Mouse (Mus musculus) layer of hippocampus, postnatal 36 days (tissue): Measurements from ENCODE around the gene Hfe. TPM values are rescaled to one million over a fixed set of nuclear protein-coding genes. Genes with fewer than 3 reads are reported as not detected.
"Not testable (repeated sequence)": the region's sequence is repeated elsewhere in the genome, so short reads cannot be mapped to it uniquely, and the experiment has no call there.

Experiments used
- DNase-seq, 2 experiments: peaks; one replicate each; pipeline ENCODE4 v3.0.0; 2022
- microRNA-seq, 2 experiments: library from miRNA; unstranded; fragments of <30 nt; microRNA quantifications; one replicate each; pipeline ENCODE4 v1.2.0; 2021
- total RNA-seq, 2 experiments: library from RNA; stranded (reverse); gene quantifications; 2 replicates each; pipeline ENCODE4 v1.2.3; 2021

Hfe gene
- total RNA-seq, 2 experiments from 2014 or later = 1.7 to 3.0 TPM

- DNase-seq = no peak
Observed at GRCm38 (mm10) chr13:23685966-23686365, 24.7 kb downstream of the Hfe start.

DNA sequence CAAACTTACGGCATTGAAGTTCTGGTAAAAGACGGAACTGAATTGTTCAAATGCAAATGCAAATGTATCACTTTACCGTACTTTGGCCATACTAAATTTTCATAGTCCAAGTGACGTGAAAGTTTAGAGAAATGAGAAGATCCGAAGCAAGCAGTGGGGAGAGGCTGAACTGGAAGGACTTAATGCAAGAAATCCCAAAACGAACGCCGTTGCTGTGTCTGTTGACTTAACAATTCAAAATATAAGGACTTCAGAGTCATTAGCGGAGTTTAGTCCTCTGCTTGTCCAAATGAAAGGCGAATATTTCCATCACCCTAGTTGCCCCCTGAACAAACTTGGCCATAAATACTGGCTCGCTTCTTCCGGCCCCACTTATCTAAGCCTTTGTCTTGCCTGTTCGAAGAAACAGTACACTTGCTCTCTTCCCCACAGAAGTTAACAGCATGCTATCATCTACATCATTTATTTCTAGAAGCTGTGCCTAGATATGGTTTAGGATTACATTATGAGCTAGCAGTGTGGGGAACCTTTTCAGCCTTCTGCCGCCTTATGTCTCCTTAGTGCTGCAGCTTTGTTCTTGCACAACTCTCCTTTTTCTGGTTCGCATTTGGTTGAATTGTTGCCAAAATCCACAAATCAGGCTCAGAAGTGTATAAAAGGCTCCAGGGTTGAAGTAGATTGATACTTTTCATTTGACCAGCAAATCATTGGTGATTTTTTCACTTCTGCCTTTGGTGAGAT lies 25.4 kb downstream of the Hfe start:
- no peak for DNase-seq

DNA sequence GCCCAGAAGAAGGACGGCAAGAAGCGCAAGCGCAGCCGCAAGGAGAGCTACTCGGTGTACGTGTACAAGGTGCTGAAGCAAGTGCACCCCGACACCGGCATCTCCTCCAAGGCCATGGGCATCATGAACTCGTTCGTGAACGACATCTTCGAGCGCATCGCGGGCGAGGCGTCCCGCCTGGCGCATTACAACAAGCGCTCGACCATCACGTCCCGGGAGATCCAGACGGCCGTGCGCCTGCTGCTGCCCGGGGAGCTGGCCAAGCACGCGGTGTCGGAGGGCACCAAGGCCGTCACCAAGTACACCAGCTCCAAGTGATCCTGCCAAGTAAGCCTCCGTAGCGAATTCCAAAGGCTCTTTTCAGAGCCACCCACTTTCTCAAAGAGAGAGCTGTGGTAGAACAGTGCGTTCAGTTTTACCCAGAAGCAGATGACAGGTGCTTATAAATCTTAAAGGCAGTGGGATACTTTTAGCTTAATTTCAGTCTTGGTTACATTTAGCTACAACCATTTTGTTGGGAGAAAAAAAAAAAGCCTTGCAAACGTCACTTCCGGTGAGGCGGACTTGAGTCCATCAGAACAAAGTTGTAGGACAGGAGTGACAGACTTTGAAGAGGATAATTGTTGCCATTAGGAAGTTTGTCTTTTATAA lies 26.2 kb downstream of the Hfe start:
- DNase-seq = peak in 1 of 2 experiments; percentile 24

DNA sequence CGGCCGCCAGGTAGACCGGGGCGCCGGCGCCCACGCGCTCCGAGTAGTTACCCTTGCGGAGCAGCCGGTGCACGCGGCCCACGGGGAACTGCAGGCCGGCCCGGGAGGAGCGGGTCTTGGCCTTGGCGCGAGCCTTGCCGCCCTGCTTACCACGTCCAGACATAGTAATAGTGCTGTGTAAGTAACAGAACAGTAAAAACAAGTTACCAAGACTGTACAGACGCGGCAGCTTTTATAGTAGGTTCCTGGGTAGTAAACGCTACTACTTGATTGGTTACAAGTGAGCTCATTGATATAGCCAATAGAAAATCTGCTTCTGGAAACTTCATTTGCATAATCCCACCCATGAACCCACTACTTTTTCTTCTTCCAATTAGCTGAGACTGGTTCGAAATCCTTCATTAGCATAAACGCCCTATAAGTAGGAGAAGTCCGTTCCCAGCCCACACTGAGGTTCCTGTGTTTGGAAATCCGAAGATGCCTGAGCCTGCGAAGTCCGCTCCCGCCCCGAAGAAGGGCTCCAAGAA lies 26.8 kb downstream of the Hfe start, which contains the start of the genes Hist1h2ac and Hist1h2bc:
Gene Hist1h2ac (minus strand): TSS at position 194 of the 527 bp plus-strand sequence.
Gene Hist1h2bc (plus strand): TSS at position 445 of the 527 bp plus-strand sequence.
- peak; percentile 82 to 83 for DNase-seq

DNA sequence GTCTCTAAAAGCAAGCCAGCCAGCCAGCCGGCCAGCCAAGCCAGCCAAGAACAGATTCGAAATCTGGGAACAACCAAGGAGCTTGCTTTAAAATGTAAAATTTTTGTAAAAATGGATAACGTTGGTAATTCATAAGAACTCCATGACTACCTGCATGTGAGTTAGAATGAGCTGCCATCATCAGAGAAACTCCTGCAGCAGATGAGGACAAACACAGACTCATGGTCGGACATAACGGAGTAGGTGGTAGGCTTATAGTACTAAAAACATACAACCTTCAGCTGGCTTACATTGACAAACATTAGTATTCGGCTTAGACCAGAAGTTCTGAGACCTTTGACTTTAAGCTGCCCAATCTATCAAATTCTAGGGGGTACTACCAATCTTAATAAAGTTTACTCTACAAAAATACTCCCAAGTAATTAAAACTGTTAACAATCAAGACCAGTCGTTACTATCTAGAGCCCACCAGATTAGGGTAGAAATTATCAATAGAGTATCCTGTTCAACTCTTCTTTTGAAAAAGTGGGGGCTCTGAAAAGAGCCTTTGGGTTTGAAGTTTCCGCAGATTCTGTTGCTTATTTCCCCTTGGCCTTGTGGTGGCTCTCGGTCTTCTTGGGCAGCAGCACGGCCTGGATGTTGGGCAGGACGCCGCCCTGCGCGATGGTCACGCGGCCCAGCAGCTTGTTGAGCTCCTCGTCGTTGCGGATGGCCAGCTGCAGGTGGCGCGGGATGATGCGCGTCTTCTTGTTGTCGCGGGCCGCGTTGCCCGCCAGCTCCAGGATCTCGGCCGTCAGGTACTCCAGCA lies 27.5 kb downstream of the Hfe start:
- not testable (repeated sequence) for DNase-seq

GRCm38 (mm10) chr13:23682623-23682946 lies 28.1 kb downstream of the Hfe start:
- DNase-seq = no peak

DNA sequence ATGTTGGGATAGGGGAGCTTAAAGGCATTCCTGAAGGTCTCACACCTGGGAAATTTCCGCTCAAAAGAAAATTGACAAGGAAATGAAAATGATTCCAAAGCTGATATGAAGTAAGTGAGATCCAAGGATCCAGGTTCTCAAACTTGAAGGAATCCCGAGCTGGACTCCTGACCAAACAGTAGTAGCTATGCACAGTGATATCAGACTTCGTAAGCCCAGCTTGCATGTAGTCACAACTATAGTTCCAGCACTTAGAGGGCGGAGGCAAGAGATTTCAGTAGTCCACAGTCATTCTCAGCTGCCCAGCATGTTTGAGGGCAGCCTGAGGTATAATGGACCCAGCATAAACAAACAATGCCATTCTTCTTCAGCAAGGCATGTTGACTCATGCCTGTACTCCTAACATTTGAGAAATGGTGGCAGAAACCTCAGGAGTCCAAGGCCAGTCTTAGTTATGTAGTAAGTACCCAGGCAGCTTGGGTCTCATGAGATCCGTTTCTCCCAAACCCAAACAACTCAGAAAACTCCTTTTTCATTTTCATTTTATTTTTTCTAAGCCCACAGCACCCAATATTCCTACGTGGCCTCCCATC lies 28.6 kb downstream of the Hfe start:
- DNase-seq = no peak

DNA sequence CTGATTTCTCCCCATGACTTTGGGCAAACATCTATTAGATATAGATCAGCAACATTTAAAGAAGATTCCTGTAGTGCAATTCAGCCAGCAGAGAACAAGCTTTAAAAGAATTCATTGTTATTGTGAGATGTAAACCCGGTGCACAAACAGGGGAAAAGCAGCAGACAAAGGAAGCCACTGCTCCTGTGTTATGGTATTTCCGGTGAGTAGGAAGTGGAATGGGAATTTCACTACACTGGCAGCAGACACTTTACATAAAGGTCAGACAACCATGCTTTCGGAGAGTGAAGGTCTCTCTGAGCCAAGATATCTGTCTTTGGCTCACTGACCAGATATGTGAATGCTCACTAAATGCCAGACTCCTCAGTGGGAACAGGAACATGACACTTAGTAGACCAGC lies 48.1 kb downstream of the Hfe start:
- DNase-seq = no peak

DNA sequence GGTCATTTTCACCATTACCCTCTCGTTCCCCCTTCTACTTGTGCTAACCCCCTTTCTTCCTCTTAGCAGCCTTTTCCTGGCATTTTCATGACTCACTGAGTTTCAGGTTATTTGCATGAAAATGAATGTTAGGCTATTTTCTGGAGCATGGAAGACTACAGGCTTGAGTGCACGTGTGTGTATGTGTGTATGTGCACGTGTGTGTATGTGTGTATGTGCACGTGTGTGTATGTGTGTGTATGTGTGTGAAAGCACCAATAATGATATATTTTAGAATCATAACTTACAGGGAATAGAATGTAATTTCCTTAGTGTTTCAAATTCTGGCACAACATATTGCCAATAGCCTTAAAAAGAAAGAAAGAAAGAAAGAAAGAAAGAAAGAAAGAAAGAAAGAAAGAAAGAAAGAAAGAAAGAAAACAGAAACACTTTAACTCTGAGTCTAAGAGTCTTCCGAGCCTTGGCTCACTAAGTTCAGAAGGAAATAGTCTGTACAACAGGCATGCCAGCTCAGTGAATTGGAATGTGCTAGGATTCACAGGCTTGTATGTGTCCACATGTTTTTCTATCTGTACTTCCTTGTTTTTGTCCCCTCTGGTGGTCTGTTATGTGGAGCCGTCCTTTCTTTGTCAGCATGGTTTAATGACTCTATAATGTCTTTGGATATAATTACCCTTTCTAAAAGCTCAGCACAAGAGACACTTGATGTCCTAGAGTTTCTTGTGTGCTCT lies 50.9 kb downstream of the Hfe start:
- DNase-seq = no peak

Small RNA genes within 50 kb of the gene (microRNA-seq; reads per million reads assigned to microRNA genes)
- gene Gm44314 (0 reads per million in 2 experiments), gene Gm44350 (0 reads per million in 2 experiments), gene Gm44484 (0 reads per million in 2 experiments)

Other genes starting within 250 kb of the Hfe start
- not detected for gene Btn1a1, start 245.0 kb downstream of the Hfe start, total RNA-seq
- gene Btn2a2, start 222.0 kb downstream of the Hfe start, total RNA-seq = under 1 TPM; 0.51 to 0.80 TPM
- gene Hist1h4h, start 179.8 kb downstream of the Hfe start, total RNA-seq = 100 to 1,000 TPM; 363 to 377 TPM
- gene Hist1h2af, start 176.9 kb downstream of the Hfe start, total RNA-seq = 10 to 100 TPM; 12.2 to 14.4 TPM
- gene Hist1h3g, start 175.4 kb downstream of the Hfe start, total RNA-seq = 1 to 10 TPM; 3.9 to 4.9 TPM
- gene Hist1h2bh, start 167.5 kb downstream of the Hfe start, total RNA-seq = 1 to 10 TPM; 1.1 to 1.2 TPM
- 10 to 100 TPM; 16.2 to 17.4 TPM for gene Hist1h3f, start 166.8 kb downstream of the Hfe start, total RNA-seq
- gene Hist1h4f, start 159.2 kb downstream of the Hfe start, total RNA-seq = 100 to 1,000 TPM; 143 to 156 TPM
- 1 to 10 TPM; 4.3 to 6.0 TPM for gene Hist1h1d, start 157.6 kb downstream of the Hfe start, total RNA-seq
- 10 to 100 TPM; 47.8 to 49.2 TPM for gene Hist1h3e, start 148.5 kb downstream of the Hfe start, total RNA-seq
- gene Hist1h2ae, start 139.6 kb downstream of the Hfe start, total RNA-seq = 1 to 10 TPM; 5.6 to 6.4 TPM
- gene Hist1h2bg, start 139.5 kb downstream of the Hfe start, total RNA-seq = 10 to 100 TPM; 74.7 to 86.4 TPM
- 10 to 100 TPM; 30.2 to 30.9 TPM for gene Hist1h2bf, start 136.7 kb downstream of the Hfe start, total RNA-seq
- 1 to 10 TPM; 5.2 to 9.9 TPM for gene Hist1h2ad, start 136.5 kb downstream of the Hfe start, total RNA-seq
- 10 to 100 TPM; 12.8 to 15.5 TPM for gene Hist1h3d, start 135.1 kb downstream of the Hfe start, total RNA-seq
- gene Hist1h4d, start 129.3 kb downstream of the Hfe start, total RNA-seq = 100 to 1,000 TPM; 132 to 135 TPM
- 10 to 100 TPM; 12.0 to 12.3 TPM for gene Hist1h2be, start 89.7 kb downstream of the Hfe start, total RNA-seq
- 10 to 100 TPM; 42.1 to 46.4 TPM for gene Hist1h1e, start 88.3 kb downstream of the Hfe start, total RNA-seq
- 1 to 10 TPM; 2.7 to 3.5 TPM for gene Hist1h2ac, start 26.9 kb downstream of the Hfe start, total RNA-seq
- gene Hist1h2bc, start 26.7 kb downstream of the Hfe start, total RNA-seq = 10 to 100 TPM; 50.8 to 57.7 TPM
- not detected for gene Hist1h1t, start 15.0 kb downstream of the Hfe start, total RNA-seq
- gene Hist1h4c, start 12.4 kb downstream of the Hfe start, total RNA-seq = 10 to 100 TPM; 95.4 to 98.7 TPM
- gene Hist1h1c, start 28.0 kb upstream of the Hfe start, total RNA-seq = 10 to 100 TPM; 52.8 to 55.3 TPM
- 1 to 10 TPM; 2.5 to 5.2 TPM for gene Hist1h3c, start 34.7 kb upstream of the Hfe start, total RNA-seq
- gene Hist1h2bb, start 35.9 kb upstream of the Hfe start, total RNA-seq = 10 to 100 TPM; 23.0 to 24.2 TPM
- gene Hist1h2ab, start 40.3 kb upstream of the Hfe start, total RNA-seq = 10 to 100 TPM; 29.8 to 37.0 TPM
- gene Hist1h3b, start 41.4 kb upstream of the Hfe start, total RNA-seq = 10 to 100 TPM; 15.0 to 21.4 TPM
- gene Hist1h4b, start 46.2 kb upstream of the Hfe start, total RNA-seq = 10 to 100 TPM; 83.9 to 89.6 TPM
- 10 to 100 TPM; 35.4 to 47.1 TPM for gene Hist1h4a, start 50.4 kb upstream of the Hfe start, total RNA-seq
- 10 to 100 TPM; 37.3 to 46.3 TPM for gene Hist1h3a, start 51.5 kb upstream of the Hfe start, total RNA-seq
- gene Hist1h1a, start 52.8 kb upstream of the Hfe start, total RNA-seq = 10 to 100 TPM; 17.0 to 19.5 TPM
- gene Trim38, start 59.1 kb upstream of the Hfe start, total RNA-seq = under 1 TPM in 1 of 2 experiments, not detected in 1; 0.18 TPM
- gene Slc17a2, start 96.1 kb upstream of the Hfe start, total RNA-seq = under 1 TPM in 1 of 2 experiments, not detected in 1; 0.23 TPM
- gene Slc17a3, start 128.6 kb upstream of the Hfe start, total RNA-seq = not detected
- gene Slc17a1, start 156.9 kb upstream of the Hfe start, total RNA-seq = not detected
- gene Slc17a4, start 204.2 kb upstream of the Hfe start, total RNA-seq = not detected
- not detected for gene Hist1h2ba, start 223.3 kb upstream of the Hfe start, total RNA-seq
- gene Hist1h2aa, start 223.6 kb upstream of the Hfe start, total RNA-seq = not detected